Mouse (Mus musculus): Measurements from ENCODE around the gene Gpr150. TPM values are rescaled to one million over a fixed set of nuclear protein-coding genes. Genes with fewer than 3 reads are reported as not detected.
A peak's percentile ranks its signal among the peaks of the same experiment; 100 is the strongest.

Gpr150 gene
- total RNA-seq (2021): 1 to 10 TPM; 3.2 to 4.0 TPM

DNA sequence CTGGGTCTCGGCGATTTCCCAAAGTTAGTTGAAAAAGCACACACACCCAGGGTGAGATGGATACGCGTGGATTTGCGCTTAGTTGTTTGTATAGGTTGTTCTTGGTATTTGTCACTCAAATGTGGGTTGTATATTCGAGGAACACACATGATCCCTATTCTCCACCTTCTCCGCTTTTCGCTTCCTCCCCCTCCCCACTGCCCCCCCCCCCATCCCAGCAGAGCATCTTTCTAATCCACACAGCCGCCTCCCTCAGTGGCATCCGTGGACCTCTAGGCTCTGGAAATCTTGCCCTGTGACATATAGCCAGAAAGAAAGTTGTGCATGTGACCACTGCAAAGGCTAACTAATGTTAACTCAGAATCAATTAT lies at the start of gene Gpr150:
Gene Gpr150, minus strand, starts transcription at position 101 of the 371 bp plus-strand sequence.
- no peak for DNase-seq (ENCODE audit: low spot score in 2 of 2)
- intact Hi-C loops (cut with DNase I): loop anchor here (5.0 kb wide), 1 partner anchor 115 kb away; the partner anchor contains the start of gene Rhobtb3

DNA sequence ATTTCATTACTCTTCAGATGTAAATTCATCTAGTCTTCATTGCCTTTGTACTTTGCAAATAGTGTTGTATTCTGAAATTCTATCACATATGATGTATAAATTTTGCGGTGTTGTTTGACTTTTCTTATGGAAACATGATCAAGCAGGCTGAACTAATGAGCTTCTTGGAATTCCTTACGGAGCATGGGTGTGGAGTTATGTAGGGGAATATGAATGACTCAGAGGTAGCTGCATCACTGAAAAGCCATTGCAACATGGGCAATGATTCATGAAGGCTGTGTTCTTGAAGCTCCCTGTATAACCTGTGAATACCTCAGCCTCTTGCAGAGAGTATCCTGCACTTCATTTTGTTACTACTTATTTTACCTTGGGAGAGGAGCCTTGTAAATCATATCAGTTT lies 45.2 kb upstream of the Gpr150 start:
- no peak for DNase-seq (ENCODE audit: low spot score in 2 of 2)
- intact Hi-C loops (cut with DNase I): no loop called here

DNA sequence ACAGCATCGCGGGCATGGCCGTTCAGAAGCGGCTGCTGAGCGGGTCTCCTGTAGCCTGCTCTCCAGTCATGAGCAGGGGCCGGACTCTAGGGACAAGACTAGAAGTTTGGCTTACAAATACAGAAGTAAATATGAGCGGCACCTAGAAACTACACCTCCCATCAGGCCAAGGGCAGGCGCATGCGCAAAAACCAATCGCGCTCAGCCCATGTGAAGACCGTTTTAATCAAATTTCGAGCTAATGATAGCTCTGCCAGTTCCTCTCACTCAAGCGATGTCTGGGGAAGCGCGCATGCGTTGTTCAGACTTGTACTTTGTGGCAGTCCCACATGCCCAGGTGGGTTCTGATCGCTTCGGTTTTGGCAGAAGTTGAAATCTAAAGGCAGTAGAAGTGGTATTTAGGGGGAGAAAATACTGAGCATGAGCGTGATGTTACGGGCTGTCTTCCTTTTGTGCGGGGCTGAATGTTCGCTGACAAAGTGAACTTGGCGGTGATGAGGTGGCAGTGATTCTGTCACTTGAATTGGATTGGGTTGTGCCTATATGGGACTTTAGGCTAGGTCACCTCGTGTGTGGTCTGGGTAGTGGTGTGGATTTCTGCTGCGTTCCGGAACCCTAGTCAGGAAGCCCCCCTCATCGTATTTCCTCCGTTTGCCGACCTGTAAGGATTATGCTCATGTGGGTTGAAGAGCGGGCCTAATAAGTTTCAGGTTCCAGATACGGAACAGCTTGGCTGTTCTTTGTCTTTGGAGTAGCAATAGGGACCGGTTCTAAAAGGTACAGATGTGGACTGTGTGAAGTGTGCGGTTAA lies 41.9 kb upstream of the Gpr150 start, which contains the start of the genes Arsk and Ttc37:
Gene Arsk, minus strand, starts transcription at position 168 of the 811 bp plus-strand sequence.
Gene Ttc37, plus strand, starts transcription at position 242 of the 811 bp plus-strand sequence.
- intact Hi-C loops (cut with DNase I): loop anchor here (5.0 kb wide), 1 partner anchor 81 kb away; the partner anchor contains the start of gene Rfesd
- DNase-seq (ENCODE audit: low spot score in 2 of 2): peak; percentile 91 to 98

DNA sequence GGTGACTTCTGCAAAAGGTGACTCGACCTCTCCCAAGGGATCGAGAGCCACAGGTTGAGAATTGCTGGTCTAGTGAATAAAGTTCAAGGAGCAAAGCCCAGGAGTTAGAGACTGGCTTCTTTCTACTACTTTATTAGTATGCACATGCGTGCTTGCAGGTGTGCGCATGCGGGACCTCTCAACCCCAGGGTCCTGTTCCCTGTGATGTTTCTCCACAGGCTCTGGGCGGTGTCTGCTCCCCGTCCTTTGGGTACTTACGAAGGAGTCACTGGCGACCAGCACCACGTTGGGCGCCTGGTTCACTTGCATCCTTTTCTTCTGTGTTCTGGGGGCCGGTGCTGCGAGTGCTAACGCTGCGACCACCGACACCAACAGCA lies 41.3 kb upstream of the Gpr150 start:
- intact Hi-C loops (cut with DNase I): loop anchor here (5.0 kb wide), 1 partner anchor 81 kb away; the partner anchor contains the start of gene Rfesd
- no peak for DNase-seq (ENCODE audit: low spot score in 2 of 2)

DNA sequence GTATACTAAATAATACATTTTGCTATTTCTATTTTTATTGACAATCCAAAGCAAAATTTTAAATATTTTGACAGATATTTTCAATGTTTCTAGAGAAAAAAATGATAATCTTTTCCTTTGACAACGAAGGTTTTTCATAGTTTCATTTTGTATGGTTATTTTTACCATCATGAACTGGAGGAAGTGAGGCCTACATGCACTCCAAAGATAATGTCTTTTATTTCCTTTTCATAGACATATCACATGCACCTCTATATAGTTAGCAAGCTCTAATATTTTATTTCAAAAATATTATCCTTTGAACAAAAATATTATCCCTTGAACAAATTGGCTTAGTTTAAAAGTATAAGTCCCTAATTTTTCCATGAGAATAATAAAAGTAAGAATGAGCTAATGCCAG lies 17.5 kb upstream of the Gpr150 start:
- DNase-seq (ENCODE audit: low spot score in 2 of 2): no peak
- intact Hi-C loops (cut with DNase I): no loop called here

DNA sequence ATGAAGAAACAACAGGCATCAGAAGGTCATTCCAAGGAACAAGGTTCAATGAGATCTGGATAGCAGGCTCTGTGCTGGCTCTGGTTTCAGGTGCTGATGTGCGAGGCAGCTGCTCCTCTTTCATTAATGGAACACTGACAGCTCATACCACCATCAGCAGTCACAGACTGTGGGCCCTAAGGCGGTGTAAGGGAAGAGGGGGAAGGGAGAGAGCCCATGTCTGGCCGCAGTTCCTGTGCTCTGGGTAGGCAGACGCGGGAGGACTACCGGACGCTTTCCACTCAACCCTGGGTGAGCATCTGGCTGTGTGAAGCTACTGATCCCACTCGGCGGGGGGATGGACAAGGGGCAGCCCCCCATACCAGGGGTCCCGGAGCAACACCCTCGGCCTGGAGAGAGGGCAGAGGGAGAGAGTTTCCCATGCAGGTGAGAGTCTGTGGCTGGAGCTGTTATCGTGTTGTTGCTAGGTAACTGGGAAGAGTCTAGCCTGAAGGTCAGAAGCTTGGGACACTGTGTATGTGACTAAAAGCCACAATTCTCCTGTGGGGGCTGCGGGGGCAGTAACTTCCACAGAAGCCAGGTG lies 7.7 kb upstream of the Gpr150 start:
- intact Hi-C loops (cut with DNase I): no loop called here
- DNase-seq (ENCODE audit: low spot score in 2 of 2): no peak

DNA sequence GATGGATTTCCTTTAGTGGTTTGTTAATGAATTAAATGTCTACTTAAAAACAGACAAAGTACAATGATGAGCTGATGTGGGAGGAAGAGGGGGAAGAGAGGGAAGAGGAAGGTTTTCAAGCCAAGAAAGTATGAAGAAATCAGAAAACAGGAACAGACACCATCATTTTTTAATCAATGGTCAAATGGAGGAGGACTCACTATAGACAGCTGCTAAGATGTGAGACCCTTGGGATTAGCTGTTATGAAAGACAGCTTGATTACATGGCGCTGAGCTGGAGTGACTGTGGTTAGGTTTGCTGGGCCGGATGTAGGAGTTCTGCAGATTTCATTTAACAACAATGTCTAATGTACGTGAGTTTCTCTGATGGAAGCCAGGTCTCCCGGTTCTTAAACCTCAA lies 6.8 kb upstream of the Gpr150 start:
- DNase-seq (ENCODE audit: low spot score in 2 of 2): no peak
- intact Hi-C loops (cut with DNase I): no loop called here

DNA sequence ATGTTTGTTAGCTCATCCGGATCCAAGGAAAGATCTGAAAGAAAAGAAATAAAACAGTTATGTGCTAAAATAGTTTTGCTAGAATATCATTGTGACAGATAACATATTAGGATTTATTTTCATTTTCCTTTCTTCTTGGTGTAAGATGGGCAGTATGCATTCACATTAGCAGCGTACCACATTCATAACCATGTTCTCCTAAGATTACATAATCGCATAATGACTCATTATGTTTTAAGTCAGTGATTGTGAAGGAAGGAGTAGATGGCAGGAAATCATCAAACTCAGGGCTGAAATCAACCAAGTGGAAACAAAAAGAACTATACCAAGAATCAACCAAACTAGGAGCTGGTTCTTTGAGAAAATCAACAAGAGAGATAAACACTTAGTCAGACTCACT lies 5.8 kb upstream of the Gpr150 start:
- intact Hi-C loops (cut with DNase I): no loop called here
- no peak for DNase-seq (ENCODE audit: low spot score in 2 of 2)

DNA sequence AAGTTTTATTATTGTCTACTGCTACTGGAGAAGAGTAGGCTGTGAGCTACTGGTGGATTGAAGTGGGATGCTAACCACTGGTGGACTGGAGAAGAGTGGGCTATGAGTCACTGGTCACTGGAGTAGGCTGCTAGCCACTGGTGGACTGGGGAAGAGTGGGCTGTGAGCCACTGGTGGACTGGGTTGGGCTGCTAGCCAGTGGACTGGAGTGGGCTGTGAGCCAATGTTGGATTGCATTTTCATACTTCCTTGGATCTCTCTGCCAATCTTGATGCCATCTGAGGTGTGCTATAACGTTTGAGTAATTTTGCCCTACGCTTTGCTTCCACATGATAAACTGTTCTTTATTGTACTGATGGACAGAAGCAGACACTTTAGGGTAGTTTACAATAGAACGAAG lies 5.3 kb upstream of the Gpr150 start:
- intact Hi-C loops (cut with DNase I): no loop called here

DNA sequence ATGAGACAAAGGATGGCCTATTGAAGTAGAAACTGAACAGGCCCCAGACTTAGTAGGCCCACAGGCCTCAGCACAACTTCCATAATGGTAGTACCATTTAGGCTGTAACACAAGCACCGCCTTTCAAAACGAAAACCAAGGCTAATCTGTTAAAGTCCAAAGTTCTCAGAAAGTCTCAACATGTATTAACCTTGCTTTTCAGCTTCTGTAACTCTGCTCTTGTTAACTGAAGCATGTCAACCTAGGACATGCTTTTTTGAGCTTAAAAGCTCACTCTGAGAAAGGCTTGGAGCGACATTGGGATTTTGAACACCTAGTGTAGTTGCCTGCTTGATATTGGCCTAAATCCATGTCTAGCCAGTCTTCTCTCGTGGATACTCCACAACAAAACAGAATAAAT lies 2.8 kb upstream of the Gpr150 start:
- no peak for DNase-seq (ENCODE audit: low spot score in 2 of 2)
- intact Hi-C loops (cut with DNase I): loop anchor here (5.0 kb wide), 1 partner anchor 117 kb away; the partner anchor contains the start of gene Rhobtb3

More for the DNA sequence above, 5.3 kb upstream of the Gpr150 start:
- no peak for DNase-seq (ENCODE audit: low spot score in 2 of 2)

DNA sequence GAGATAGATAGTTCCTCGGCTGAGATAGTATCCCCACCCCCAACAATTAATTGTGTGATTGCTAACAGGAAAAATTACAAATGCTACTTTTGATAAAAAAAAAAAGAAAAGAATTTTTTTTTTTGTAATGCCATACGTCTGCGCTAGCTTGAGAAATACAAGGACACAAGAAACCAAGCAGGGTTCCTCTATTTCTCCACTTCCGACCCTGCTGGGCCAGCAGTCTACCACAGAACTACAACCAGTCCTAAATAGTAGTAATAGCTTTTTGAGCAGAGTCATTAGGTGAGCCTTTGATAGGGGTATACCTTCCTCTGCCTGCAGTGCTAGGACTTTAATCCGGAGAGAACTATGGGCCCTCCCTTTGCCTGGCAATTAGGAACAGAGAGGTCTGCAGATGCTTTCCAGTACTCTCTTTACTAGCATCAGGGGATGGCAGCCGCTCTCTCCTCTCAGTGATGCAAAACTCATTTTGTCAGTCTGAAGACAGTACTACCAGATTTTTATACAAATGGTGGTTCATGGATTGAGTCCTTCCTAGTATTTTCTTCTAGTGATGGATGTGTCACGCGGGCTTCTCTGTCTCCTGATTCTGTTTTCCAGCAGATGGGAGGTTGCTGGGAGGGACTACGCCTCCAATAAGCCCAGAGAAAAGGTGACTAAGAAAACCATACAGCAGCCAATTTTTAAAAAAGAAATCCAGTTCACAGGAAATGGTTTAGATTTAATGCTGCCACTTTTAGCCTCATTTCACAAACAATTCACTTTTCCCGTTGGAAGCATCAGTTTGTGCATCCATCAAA lies 672 bp upstream of the Gpr150 start:
- intact Hi-C loops (cut with DNase I): loop anchor here (5.0 kb wide), 1 partner anchor 115 kb away; the partner anchor contains the start of gene Rhobtb3
- DNase-seq (ENCODE audit: low spot score in 2 of 2): peak; percentile 37 to 82

DNA sequence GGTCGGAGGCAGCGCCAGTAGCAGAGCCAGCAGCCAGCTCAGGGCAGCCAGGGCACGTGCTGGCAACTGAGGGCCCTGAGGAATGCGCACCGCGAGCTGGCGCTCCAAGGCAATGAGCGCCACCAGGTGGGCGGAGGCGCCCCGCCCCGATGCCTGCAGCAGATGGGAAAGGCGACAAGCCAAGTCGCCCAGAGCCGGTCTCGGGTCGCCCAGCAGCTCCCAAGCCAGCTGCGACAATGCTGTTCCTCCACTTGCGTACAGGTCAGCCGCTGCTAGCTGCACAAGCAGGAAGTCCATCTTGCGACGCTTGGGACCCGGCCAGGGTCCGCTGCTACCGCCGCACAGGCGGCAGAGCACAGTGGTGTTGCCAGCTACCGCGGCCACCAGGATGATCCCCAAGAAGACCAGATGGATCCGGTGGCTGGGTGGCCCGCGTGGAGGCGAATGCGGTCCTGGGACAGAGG lies 503 bp downstream of the Gpr150 start:
- DNase-seq (ENCODE audit: low spot score in 2 of 2): peak; percentile 75 to 80
- intact Hi-C loops (cut with DNase I): loop anchor here (5.0 kb wide), 1 partner anchor 114 kb away; the partner anchor contains the start of gene Rhobtb3

DNA sequence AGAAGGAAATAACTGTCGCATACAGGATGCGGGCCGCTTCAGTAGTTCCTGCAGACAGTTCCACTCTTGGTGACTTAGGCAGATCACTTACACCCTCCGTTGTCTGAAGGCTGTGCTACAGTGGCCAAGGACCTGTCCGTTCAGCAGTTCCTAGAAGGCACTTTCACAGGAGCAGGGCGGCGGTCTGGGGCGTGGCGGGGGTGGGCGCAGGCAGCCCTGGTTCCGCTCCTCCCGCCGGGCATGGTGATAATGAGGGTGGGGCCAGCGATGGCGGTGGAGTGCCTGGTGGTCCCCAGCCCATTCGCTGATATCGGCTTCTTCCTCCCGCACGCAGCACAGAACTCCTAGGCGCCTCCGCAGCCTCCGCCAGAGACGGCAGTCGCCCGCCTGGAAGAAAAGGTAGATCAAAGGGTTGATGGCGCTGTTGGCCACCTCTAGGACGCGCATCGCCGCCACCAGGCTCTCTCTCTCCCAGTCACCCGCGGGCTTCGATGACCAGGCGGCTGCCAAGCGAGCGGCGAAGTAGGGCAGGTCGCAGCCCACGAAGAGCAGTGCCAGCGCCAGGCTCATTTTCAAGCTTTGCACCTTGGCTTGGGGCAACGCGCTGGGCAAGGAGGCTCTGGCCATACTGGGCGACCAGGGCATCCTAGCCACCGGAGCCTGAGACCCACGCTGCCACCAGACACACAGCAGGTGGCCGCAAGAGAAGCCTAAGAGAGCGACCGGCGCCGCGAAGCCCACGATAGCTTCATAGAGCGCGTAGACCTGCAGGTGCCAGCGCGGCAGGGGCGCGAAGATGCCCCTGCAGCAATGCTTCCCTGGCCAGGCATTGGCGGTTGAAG lies 1.2 kb downstream of the Gpr150 start:
- DNase-seq (ENCODE audit: low spot score in 2 of 2): peak; percentile 35 to 41
- intact Hi-C loops (cut with DNase I): loop anchor here (5.0 kb wide), 1 partner anchor 113 kb away; the partner anchor contains the start of gene Rhobtb3

DNA sequence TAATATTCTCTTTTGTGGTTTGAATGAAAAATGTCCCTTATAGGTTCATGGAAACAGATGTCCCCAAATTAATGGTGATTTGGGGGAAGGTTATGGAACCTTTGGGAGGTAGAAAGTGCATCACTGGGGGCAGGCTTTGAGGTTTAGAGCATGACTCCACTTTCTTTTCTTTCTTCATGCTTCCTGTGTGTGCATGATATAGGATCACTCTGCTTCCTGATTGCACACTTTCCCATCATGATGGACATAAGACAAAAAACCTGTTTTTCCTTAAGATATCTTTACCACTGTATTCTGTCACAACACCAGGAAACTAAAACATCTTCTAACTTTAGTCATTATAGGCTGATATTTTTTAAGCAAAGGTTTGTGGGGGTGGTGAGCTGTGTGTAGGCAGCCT lies 11.8 kb downstream of the Gpr150 start:
- intact Hi-C loops (cut with DNase I): no loop called here
- no peak for DNase-seq (ENCODE audit: low spot score in 2 of 2)

DNA sequence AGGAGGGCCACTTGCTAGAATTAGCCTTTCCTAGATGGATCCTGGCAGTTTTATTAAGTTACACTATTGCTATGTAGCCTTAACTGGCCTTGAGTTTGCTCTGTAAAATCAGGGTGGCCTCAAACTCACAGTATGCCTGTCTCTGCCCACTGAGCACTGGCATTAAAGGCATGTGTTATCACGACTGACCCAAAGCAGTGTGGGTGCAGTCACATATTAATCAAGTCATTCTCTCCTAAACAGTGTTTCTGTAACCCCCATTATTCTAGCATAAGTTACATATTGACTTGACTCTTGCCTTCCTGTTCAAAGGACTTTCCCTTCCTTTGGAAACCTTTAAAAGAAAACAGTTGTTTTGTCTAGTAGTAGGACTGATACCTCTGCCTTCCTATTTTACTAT lies 14.3 kb downstream of the Gpr150 start:
- no peak for DNase-seq (ENCODE audit: low spot score in 2 of 2)
- intact Hi-C loops (cut with DNase I): no loop called here

DNA sequence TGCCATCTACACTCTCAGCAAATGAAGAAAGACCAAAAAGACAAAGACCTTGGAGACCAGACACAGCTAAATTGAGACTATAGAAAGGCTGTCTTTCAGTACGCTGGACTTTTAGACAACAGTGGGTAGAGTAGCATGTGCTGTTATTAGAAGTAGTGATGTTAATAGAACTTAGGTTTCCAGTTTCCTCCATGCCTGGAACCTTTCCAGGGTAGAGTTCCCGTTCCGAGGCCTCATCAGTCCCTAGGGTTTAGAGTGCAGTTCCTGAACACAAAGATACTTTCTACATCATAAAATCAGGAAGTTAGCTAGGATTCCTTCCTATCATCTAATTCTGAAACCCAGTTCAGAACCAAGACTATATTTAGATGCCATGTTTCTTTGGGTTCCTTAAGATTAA lies 32.2 kb downstream of the Gpr150 start:
- intact Hi-C loops (cut with DNase I): loop anchor here (5.0 to 10.0 kb wide), 7 partner anchors 147 to 1632 kb away; partner anchors contain the start of gene Zfp72
- DNase-seq (ENCODE audit: low spot score in 2 of 2): no peak

DNA sequence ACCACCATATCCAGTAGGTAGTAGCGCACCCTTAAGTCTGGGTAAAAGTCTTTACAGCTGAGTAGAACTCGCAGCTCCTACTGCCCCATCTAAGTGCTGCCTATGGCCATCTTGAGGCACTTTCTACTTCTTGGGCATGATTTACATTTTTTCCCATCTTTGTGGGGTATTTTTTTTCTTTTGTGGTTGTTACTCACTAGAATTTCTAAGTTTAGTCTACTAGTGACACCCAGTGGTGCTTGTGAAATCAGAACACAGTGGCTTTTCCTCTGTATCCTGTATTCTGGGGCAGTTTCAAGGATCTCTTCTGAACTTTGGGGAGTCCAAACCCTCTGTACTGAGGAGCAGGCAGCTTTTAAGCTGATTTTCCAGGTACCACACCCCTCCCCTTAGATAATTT lies 35.0 kb downstream of the Gpr150 start:
- intact Hi-C loops (cut with DNase I): loop anchor here (5.0 to 10.0 kb wide), 7 partner anchors 144 to 1629 kb away; partner anchors contain the start of gene Zfp72
- peak in 1 of 2 experiments; percentile 56 for DNase-seq (ENCODE audit: low spot score in 2 of 2)

DNA sequence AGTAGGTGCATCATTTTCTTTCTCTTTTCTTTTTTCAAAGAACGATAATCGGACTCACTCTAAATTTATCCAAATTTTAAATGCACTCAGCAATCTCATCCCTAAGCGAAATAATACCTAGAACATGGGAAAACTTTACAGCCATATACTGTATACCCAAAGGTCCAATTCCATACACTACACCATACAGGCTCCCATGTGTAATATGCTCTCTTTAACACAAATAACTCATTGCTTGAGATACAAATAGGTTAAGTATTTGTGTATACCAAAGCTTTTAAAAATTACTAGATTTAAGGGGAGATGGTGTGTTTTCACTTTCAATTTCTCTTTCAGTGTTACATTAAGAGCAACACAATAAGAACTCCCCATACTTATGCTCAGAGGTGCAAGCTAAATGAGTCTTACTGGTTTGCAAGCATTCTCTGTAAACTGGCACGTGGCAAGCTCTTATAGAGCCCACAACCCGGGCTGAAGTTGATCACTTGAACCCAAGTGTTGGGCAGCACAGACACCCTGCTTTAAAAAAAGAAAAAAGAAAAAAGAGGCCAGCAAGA lies 37.9 kb downstream of the Gpr150 start:
- no peak for DNase-seq (ENCODE audit: low spot score in 2 of 2)
- intact Hi-C loops (cut with DNase I): loop anchor here (1.0 to 5.0 kb wide), 3 partner anchors 76 to 128 kb away; partner anchors contain the start of genes Arsk, Rhobtb3 and Ttc37

All from left cerebral cortex, postnatal 25 days (tissue).